Mouse (Mus musculus): ENCODE results near the gene Wdfy1. TPM values are rescaled to one million over a fixed set of nuclear protein-coding genes. Genes with fewer than 3 reads are reported as not detected.

Gene Wdfy1
- polyA plus RNA-seq, 1 experiment from 2014 or later, result 48.0 TPM

DNA sequence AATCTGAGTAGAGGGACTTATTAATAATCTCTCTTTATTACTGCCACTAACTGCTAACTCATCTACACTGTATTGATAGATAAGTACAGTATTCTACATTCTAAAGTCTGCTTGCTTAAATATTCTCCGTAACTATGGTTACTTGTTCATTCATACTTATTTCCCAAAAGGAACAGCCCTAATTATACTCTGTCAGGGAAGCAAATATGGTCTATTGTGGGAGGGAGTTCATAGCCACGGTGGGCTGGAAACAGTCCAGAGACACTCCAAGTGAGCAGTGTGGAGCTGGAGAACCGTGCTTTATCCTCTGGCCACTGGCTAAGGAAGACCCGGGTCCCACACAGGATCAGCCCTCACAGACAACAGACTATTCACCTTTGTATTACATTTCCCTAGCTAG lies 65.3 kb downstream of the Wdfy1 start:
- peaks cover 25% of the 10 kb centered on the region for H3K36me3 ChIP-seq
- no peaks in the 10 kb centered on the region for H3K9me3 ChIP-seq (replicated peaks)
- no peak overlapping the region for H3K4me3 ChIP-seq (replicated peaks)
- peak overlapping the region; percentile 12; the same call in 1 of the 2 replicates for H3K27ac ChIP-seq (replicated peaks)
- 0 out of 2 replicates have a peak, but pooled peaks cover 6% of the 10 kb centered on the region for H3K4me1 ChIP-seq
- WGBS, result 48% methylated on average over 4 of the region's 4 CpGs
- H3K4me2 ChIP-seq (replicated peaks), result no peak overlapping the region
- ATAC-seq (ENCODE audit: insufficient number of reproducible peaks, low FRiP score, low TSS enrichment, low read depth), result no peak
- no peaks in the 10 kb centered on the region for H3K27me3 ChIP-seq
- no peak overlapping the region for H3K9ac ChIP-seq

DNA sequence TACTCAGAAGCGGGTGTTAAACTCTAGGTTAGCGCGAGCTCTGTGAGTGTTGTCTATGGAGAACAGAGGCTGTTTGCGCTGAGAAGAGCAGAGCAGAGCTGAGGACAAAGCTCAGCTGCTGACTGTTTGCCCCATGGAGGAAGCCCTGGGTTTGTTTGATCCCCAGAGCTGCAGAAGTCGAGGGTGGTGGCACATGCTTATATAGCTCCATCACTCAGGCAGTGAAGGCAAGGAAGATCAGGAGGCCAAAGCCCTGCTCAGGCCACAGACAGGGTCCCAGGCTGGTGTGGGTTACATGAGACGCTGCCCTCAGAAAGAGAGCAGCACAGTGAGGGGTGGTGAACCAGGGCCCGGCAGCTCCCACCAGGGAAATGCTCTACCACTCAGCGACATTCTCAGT lies 65.7 kb downstream of the Wdfy1 start:
- H3K9me3 ChIP-seq (replicated peaks), result no peaks in the 10 kb centered on the region
- no peak for ATAC-seq (ENCODE audit: insufficient number of reproducible peaks, low FRiP score, low TSS enrichment, low read depth)
- 0 out of 2 replicates have a peak, but pooled peaks cover 6% of the 10 kb centered on the region for H3K4me1 ChIP-seq
- H3K36me3 ChIP-seq, result peaks cover 25% of the 10 kb centered on the region
- no peak overlapping the region for H3K4me3 ChIP-seq (replicated peaks)
- no peak overlapping the region; the same call in 1 of the 2 replicates for H3K27ac ChIP-seq (replicated peaks)
- no peak overlapping the region for H3K4me2 ChIP-seq (replicated peaks)
- no peaks in the 10 kb centered on the region for H3K27me3 ChIP-seq
- no peak overlapping the region for H3K9ac ChIP-seq
- WGBS, result 78% methylated on average over 8 of the region's 8 CpGs

DNA sequence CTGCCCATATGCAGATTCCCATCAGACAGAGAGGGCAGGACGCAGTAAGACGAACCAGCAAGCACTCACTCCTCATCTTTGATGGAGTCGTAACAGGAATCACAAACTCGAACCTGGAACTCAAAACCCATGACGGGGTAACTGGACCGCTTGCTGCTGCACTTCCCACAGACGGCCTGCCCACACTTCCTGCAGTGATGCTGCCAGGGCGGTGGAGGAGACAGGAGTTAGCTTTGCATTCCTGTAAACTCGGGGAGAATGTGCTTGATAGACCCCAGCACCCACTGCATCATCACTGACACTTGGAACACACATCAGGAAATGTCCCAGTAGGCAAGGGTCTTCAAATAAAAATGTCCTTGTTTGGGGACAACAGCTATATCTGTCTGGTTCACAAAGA lies 68.6 kb downstream of the Wdfy1 start:
- no peak for ATAC-seq (ENCODE audit: insufficient number of reproducible peaks, low FRiP score, low TSS enrichment, low read depth)
- 0 out of 2 replicates have a peak, but pooled peaks cover 6% of the 10 kb centered on the region for H3K4me1 ChIP-seq
- H3K9ac ChIP-seq, result no peak overlapping the region
- no peak overlapping the region for H3K4me3 ChIP-seq (replicated peaks)
- H3K27me3 ChIP-seq, result no peaks in the 10 kb centered on the region
- no peak overlapping the region for H3K27ac ChIP-seq (replicated peaks)
- H3K9me3 ChIP-seq (replicated peaks), result no peaks in the 10 kb centered on the region
- H3K4me2 ChIP-seq (replicated peaks), result no peak overlapping the region
- peaks cover 19% of the 10 kb centered on the region for H3K36me3 ChIP-seq
- WGBS, result 85% methylated on average over 9 of the region's 9 CpGs

DNA sequence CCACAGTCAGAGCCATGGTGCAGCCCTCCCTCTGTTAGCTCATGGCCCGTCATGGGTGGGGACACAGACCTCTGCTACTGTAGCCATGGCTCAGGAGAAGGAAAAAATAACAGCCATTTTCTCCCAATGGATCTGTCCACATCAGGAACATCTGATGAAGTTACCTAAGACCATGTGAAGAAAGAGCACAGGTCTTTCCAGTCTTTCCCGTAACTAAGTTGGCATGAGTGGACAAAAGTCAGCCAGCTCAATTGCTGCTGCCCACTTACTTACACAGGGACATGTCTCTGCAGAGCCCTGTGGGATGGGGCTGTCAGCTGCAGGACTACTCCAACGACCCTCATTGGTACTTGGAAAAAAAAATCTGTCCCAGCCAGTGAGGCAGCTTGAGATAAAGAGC lies 69.2 kb downstream of the Wdfy1 start:
- H3K9ac ChIP-seq, result no peak overlapping the region
- H3K4me3 ChIP-seq (replicated peaks), result no peak overlapping the region
- no peak overlapping the region for H3K27ac ChIP-seq (replicated peaks)
- H3K9me3 ChIP-seq (replicated peaks), result no peaks in the 10 kb centered on the region
- no peak for ATAC-seq (ENCODE audit: insufficient number of reproducible peaks, low FRiP score, low TSS enrichment, low read depth)
- peaks cover 19% of the 10 kb centered on the region for H3K36me3 ChIP-seq
- 75% methylated on average over 3 of the region's 3 CpGs for WGBS
- no peak overlapping the region for H3K4me2 ChIP-seq (replicated peaks)
- 0 out of 2 replicates have a peak, but pooled peaks cover 6% of the 10 kb centered on the region for H3K4me1 ChIP-seq
- no peaks in the 10 kb centered on the region for H3K27me3 ChIP-seq

DNA sequence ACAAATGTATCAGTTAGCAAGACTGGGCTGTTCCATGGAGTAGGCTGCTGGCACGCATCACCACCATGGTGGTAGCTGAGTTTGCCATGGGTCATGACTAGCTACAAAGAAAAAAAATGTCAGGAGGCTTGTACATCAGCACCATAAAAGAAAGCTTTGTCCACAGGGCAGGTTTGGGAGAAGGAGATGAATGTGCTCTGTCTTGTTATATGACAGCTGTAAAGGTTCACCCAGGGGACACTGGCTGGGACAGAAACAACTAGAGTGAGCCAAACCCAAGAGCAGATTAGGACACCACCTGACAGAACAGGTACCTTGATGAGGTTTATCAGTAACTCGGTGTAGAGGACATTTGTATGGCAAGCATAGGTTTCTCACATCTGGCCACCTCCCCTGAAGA lies 71.3 kb downstream of the Wdfy1 start:
- no peak for ATAC-seq (ENCODE audit: insufficient number of reproducible peaks, low FRiP score, low TSS enrichment, low read depth)
- Histone ChIP-seq H3K4me2 (replicated peaks) (no peak overlapping the region), H3K9ac (no peak overlapping the region), H3K36me3 (peaks cover 19% of the 10 kb centered on the region), H3K27ac (replicated peaks) (no peak overlapping the region), H3K4me1 (no peaks in the 10 kb centered on the region), H3K9me3 (replicated peaks) (no peaks in the 10 kb centered on the region), H3K4me3 (replicated peaks) (no peak overlapping the region), H3K27me3 (no peaks in the 10 kb centered on the region)
- WGBS, result 86% methylated on average over 2 of the region's 2 CpGs

DNA sequence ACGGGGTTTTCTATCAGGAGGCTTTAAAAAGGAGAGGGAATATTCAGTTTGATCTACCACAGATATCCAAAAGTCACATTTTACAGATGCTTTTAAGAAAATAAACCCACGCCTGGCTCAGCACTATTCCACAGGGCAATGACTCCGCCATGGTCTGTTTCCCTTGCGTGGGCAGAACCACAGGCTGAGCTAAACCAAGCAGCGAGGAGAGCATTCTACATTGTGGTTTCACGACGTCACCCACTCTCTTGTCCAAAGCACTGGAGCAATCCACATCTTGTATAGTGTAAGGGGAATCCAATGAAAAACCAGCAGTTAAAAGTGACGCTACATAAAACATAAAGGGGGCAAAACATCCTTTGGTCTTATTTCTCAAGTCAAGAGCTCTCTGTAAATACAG lies 72.4 kb downstream of the Wdfy1 start:
- no peak overlapping the region for H3K4me3 ChIP-seq (replicated peaks)
- H3K4me1 ChIP-seq, result no peaks in the 10 kb centered on the region
- no peak overlapping the region for H3K4me2 ChIP-seq (replicated peaks)
- 64% methylated on average over 8 of the region's 8 CpGs for WGBS
- H3K9me3 ChIP-seq (replicated peaks), result no peaks in the 10 kb centered on the region
- no peak overlapping the region for H3K27ac ChIP-seq (replicated peaks)
- H3K36me3 ChIP-seq, result peaks cover 19% of the 10 kb centered on the region
- no peak for ATAC-seq (ENCODE audit: insufficient number of reproducible peaks, low FRiP score, low TSS enrichment, low read depth)
- no peaks in the 10 kb centered on the region for H3K27me3 ChIP-seq
- no peak overlapping the region for H3K9ac ChIP-seq

DNA sequence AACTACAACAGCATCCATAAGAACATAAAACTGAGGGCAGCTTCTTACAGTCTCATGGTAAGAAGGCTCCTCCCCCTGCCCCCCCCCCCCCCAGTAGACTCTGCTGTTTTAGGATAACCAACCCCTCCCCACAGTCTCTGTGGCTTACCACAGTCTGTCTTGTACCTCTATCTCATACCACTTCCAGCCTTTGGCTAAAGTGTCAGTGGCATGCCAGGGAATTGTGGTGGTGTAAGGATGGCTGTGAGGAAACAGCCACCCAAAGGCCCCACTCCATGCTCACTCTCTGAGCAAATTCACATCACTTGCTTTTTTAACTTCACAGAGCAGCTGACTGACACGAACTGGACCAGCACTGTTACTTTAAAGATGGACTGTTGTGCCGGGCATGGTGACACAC lies 77.4 kb downstream of the Wdfy1 start:
- Histone ChIP-seq H3K4me3 (replicated peaks) (no peak overlapping the region), H3K36me3 (no peaks in the 10 kb centered on the region), H3K27me3 (no peaks in the 10 kb centered on the region), H3K27ac (replicated peaks) (no peak overlapping the region), H3K9me3 (replicated peaks) (no peaks in the 10 kb centered on the region), H3K4me2 (replicated peaks) (no peak overlapping the region), H3K4me1 (peaks cover 8% of the 10 kb centered on the region; the same call in 1 of the 2 replicates), H3K9ac (no peak overlapping the region)
- WGBS, result 66% methylated on average over 2 of the region's 2 CpGs
- peak; percentile 54; the same call in 1 of the 2 replicates for ATAC-seq (ENCODE audit: insufficient number of reproducible peaks, low FRiP score, low TSS enrichment, low read depth)

DNA sequence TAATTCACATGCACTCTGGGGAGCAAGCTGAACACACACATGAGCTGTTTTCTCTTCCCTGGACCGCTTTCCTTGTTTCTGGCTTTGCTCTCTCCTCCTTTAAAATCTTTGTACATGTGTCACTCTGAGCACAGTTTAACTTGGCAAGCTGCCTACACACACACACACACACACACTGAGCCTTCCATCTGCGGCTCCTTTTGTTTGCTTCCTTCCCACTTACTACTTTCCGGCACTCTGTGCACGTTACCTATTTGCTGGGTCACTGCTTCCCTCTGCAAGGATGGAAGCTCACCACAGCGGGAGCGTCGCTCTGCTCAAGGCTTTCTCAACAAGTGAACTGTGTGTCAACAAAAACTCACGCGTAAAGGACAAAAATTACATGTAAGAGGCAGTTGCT lies 78.6 kb downstream of the Wdfy1 start:
- Histone ChIP-seq H3K4me1 (peaks cover 8% of the 10 kb centered on the region; the same call in 1 of the 2 replicates), H3K36me3 (no peaks in the 10 kb centered on the region), H3K4me2 (replicated peaks) (no peak overlapping the region), H3K27me3 (no peaks in the 10 kb centered on the region), H3K9me3 (replicated peaks) (no peaks in the 10 kb centered on the region), H3K27ac (replicated peaks) (no peak overlapping the region), H3K4me3 (replicated peaks) (no peak overlapping the region), H3K9ac (no peak overlapping the region)
- ATAC-seq (ENCODE audit: insufficient number of reproducible peaks, low FRiP score, low TSS enrichment, low read depth), result peak; percentile 15; the same call in 1 of the 2 replicates
- 46% methylated on average over 9 of the region's 9 CpGs for WGBS

DNA sequence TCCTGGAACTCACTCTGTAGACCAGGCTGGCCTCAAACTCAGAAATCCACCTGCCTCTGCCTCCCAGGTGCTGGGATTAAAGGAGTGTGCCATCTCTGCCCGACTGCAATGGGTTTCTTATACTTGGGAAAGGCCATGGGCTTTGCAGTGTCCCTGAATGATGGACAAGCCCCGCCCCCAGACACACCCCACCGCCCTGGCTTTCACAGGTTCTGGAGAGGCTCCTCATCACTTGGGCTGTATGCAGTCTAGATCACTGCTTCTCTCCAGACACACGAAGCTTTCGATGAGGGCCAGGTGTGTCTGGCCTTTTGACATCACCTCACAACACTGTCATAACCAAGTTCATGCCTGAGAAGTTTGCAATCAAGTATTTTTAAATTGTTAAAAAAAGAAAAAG lies 79.0 kb downstream of the Wdfy1 start:
- Histone ChIP-seq H3K36me3 (no peaks in the 10 kb centered on the region), H3K9ac (no peak overlapping the region), H3K27ac (replicated peaks) (no peak overlapping the region), H3K9me3 (replicated peaks) (no peaks in the 10 kb centered on the region), H3K4me2 (replicated peaks) (no peak overlapping the region), H3K4me1 (peaks cover 8% of the 10 kb centered on the region; the same call in 1 of the 2 replicates), H3K27me3 (no peaks in the 10 kb centered on the region), H3K4me3 (replicated peaks) (no peak overlapping the region)
- WGBS, result 67% methylated on average over 5 of the region's 5 CpGs
- 0 out of 2 replicates have a peak, but pooled peaks have one; percentile 32 for ATAC-seq (ENCODE audit: insufficient number of reproducible peaks, low FRiP score, low TSS enrichment, low read depth)

DNA sequence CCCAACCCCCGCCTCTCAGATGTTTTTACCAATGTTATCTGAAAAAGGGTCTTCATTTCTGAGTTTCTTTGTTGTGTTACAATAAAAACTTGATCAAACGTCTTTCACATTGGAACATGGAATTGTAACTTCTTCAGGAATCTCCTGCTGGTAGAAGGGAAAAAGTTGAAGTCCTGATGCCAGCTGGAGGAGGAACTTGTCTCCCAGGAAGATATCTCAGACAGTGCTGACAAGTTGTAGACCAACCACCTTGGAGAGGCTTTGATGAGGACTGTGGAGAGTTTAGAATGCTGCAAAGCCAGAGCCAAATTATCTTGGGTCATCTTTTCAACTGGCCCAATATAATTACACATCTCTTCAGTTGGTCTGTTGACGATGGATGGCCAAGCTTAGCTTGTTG lies 83.5 kb downstream of the Wdfy1 start:
- H3K9me3 ChIP-seq (replicated peaks), result no peaks in the 10 kb centered on the region
- H3K36me3 ChIP-seq, result no peaks in the 10 kb centered on the region
- no peak overlapping the region for H3K9ac ChIP-seq
- no peak overlapping the region for H3K4me3 ChIP-seq (replicated peaks)
- H3K4me1 ChIP-seq, result peaks cover 7% of the 10 kb centered on the region; the same call in 1 of the 2 replicates
- 89% methylated on average over 3 of the region's 3 CpGs for WGBS
- H3K27ac ChIP-seq (replicated peaks), result no peak overlapping the region
- no peak overlapping the region for H3K4me2 ChIP-seq (replicated peaks)
- H3K27me3 ChIP-seq, result no peaks in the 10 kb centered on the region
- no peak for ATAC-seq (ENCODE audit: insufficient number of reproducible peaks, low FRiP score, low TSS enrichment, low read depth)

DNA sequence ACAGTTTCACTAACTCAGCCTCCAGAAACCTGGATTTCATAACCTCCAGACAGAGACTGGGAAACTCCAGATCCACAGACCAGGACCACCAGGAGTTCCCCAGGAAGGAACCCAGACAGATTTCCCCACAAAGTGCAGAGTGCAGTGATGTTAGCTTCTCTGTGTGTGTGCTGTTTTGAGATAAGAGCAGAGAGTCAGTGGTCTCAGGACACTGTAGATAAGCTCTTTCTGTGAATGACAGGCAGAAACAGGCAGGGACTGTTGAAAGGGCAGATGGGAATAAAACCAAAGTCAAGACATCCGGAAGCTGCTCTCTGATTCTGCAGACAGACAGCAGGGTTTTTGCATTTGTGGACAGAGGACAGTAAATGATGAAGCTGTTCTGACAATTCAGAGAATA lies 88.7 kb downstream of the Wdfy1 start:
- Histone ChIP-seq H3K4me2 (replicated peaks) (no peak overlapping the region), H3K4me1 (no peaks in the 10 kb centered on the region), H3K4me3 (replicated peaks) (no peak overlapping the region), H3K27ac (replicated peaks) (no peak overlapping the region), H3K36me3 (no peaks in the 10 kb centered on the region), H3K9me3 (replicated peaks) (no peaks in the 10 kb centered on the region), H3K9ac (no peak overlapping the region), H3K27me3 (no peaks in the 10 kb centered on the region)
- WGBS, result 94% methylated on average over 1 of the region's 1 CpGs
- no peak for ATAC-seq (ENCODE audit: insufficient number of reproducible peaks, low FRiP score, low TSS enrichment, low read depth)

DNA sequence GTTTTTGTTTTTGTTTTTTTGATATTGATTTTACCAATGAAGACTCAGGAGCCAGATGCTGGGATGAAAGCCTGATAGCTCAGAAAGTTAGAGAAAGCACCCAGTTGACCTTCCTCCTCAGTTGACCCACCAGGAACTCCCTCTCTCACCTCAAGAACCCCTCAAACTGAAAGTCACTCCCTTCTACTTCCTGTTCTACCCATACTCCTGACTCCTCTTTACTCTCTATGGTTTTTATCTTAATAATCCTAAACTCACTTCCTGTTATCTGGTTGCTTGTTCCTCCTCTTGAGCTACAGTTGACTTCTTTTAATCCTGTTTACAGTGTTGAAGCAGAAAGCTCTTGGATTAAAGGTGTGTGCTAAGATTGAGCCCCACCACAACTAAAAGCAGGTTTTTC lies 91.9 kb downstream of the Wdfy1 start:
- H3K4me2 ChIP-seq (replicated peaks), result no peak overlapping the region
- H3K9ac ChIP-seq, result no peak overlapping the region
- ATAC-seq (ENCODE audit: insufficient number of reproducible peaks, low FRiP score, low TSS enrichment, low read depth), result no peak
- no peaks in the 10 kb centered on the region for H3K9me3 ChIP-seq (replicated peaks)
- no peaks in the 10 kb centered on the region for H3K4me1 ChIP-seq
- no peaks in the 10 kb centered on the region for H3K36me3 ChIP-seq
- H3K27me3 ChIP-seq, result no peaks in the 10 kb centered on the region
- H3K27ac ChIP-seq (replicated peaks), result no peak overlapping the region
- no peak overlapping the region for H3K4me3 ChIP-seq (replicated peaks)
